Mouse (Mus musculus) G1E (cell line): ENCODE data around the gene Btg1. TPM values are rescaled to one million over a fixed set of nuclear protein-coding genes. Genes with fewer than 3 reads are reported as not detected.

ENCODE experiments used
- ATAC-seq: 2 replicates; pipeline ENCODE4 v1.8.0; 2016; ENCODE audit warnings: mild to moderate bottlenecking; ENCODE audit not compliant: insufficient number of reproducible peaks, poor library complexity, low FRiP score, severe bottlenecking; ENCODE audit errors: extremely low read depth
- DNase-seq: peaks from one replicate; pipeline ENCODE4 v3.0.0; 2012; ENCODE audit warnings: low spot score
- H3K27me3 ChIP-seq: 2 replicates; pipeline ENCODE4 v1.6.1; 2012; ENCODE audit warnings: mild to moderate bottlenecking, low read length, inconsistent platforms; ENCODE audit not compliant: insufficient read depth
- H3K36me3 ChIP-seq: replicated peaks from 2 replicates; pipeline ENCODE3; 2012; ENCODE audit warnings: mild to moderate bottlenecking, inconsistent platforms
- H3K4me1 ChIP-seq: 2 replicates; pipeline ENCODE4 v1.6.1; 2012; ENCODE audit warnings: low read depth, low read length, inconsistent platforms, mixed read lengths; ENCODE audit not compliant: insufficient read depth
- H3K4me3 ChIP-seq: 2 replicates; pipeline ENCODE4 v1.5.1; 2012; ENCODE audit warnings: low read depth, mild to moderate bottlenecking, inconsistent platforms, low read length, moderate library complexity, mixed read lengths
- H3K9me3 ChIP-seq: replicated peaks from 2 replicates; pipeline ENCODE4 v1.6.1; 2012; ENCODE audit warnings: inconsistent platforms
- CTCF ChIP-seq: IDR thresholded peaks from 2 replicates; pipeline ENCODE4 v1.5.1; 2012; ENCODE audit warnings: low read depth, low read length, inconsistent platforms, mixed read lengths
- GATA1 ChIP-seq: IDR thresholded peaks from 2 replicates; pipeline ENCODE4 v1.6.1; 2012; ENCODE audit warnings: borderline replicate concordance, low read length, inconsistent platforms, mixed read lengths
- GATA2 ChIP-seq: IDR thresholded peaks from 2 replicates; pipeline ENCODE4 v1.6.1; 2012; ENCODE audit warnings: low read depth, low read length, inconsistent platforms, borderline replicate concordance
- POLR2AphosphoS5 ChIP-seq: IDR thresholded peaks from 2 replicates; pipeline ENCODE4 v1.6.1; 2012; ENCODE audit warnings: low read depth, low read length, inconsistent platforms; ENCODE audit not compliant: insufficient replicate concordance
- TAL1 ChIP-seq: conservative IDR thresholded peaks from 2 replicates; pipeline ENCODE4 v1.6.1; 2012; ENCODE audit warnings: low read depth, low read length, inconsistent platforms, mixed read lengths
- polyA plus RNA-seq: library from polyadenylated mRNA; stranded (reverse); fragments of >175 nt; gene quantifications from 2 replicates; pipeline ENCODE4 v1.2.3, GENCODE M21; 2012
- total RNA-seq, 2 experiments: library from RNA; stranded (forward) in 1 of 2; stranded (reverse) in 1 of 2; fragments of 200-1000 nt in 1 of 2; fragments of >200 nt in 1 of 2; fragmentation: Nextera tagmentation in 1 of 2; gene quantifications; 2 replicates each; pipeline ENCODE4 v1.2.3; 2014 to 2017

Btg1 gene
- total and polyA plus RNA-seq, 3 experiments = 8.0 to 19.4 (median 11.0) TPM

- H3K36me3 ChIP-seq = no peaks in the 10 kb centered on the region
- no peak for TF ChIP-seq CTCF
- no peak for TF ChIP-seq POLR2AphosphoS5
- no peak for TF ChIP-seq GATA2
- TF ChIP-seq TAL1 = no peak
- no peak for TF ChIP-seq GATA1
- H3K4me1 ChIP-seq = no peaks in the 10 kb centered on the region
- H3K9me3 ChIP-seq = no peaks in the 10 kb centered on the region
- no peak for ATAC-seq
- H3K4me3 ChIP-seq = no peak overlapping the region
- no peaks in the 10 kb centered on the region for H3K27me3 ChIP-seq
- DNase-seq = no peak
Observed at GRCm38 (mm10) chr10:96605856-96606255, 10.9 kb upstream of the Btg1 start.

GRCm38 (mm10) chr10:96607617-96608185 is 9.1 kb upstream of the Btg1 start:
- TF ChIP-seq CTCF = no peak
- TF ChIP-seq GATA1 = no peak
- no peak overlapping the region for H3K4me3 ChIP-seq
- DNase-seq (no peak), ATAC-seq (no peak; the same call in 1 of the 2 replicates)
- H3K4me1 ChIP-seq = no peaks in the 10 kb centered on the region
- H3K9me3 ChIP-seq = no peaks in the 10 kb centered on the region
- no peaks in the 10 kb centered on the region for H3K36me3 ChIP-seq
- no peaks in the 10 kb centered on the region for H3K27me3 ChIP-seq

- DNase-seq (no peak), ATAC-seq (no peak)
- Histone ChIP-seq H3K4me3 (no peak overlapping the region), H3K4me1 (no peaks in the 10 kb centered on the region), H3K27me3 (no peaks in the 10 kb centered on the region), H3K9me3 (no peaks in the 10 kb centered on the region), H3K36me3 (no peaks in the 10 kb centered on the region)
- TF ChIP-seq GATA1 (no peak), POLR2AphosphoS5 (no peak), GATA2 (no peak), TAL1 (no peak), CTCF (no peak)
Observed at GRCm38 (mm10) chr10:96609356-96610345, 7.2 kb upstream of the Btg1 start.

GRCm38 (mm10) chr10:96616001-96616708 is 651 bp upstream of the Btg1 start:
- Histone ChIP-seq H3K9me3 (no peaks in the 10 kb centered on the region), H3K4me3 (peak overlapping the region; percentile 80), H3K27me3 (no peaks in the 10 kb centered on the region), H3K4me1 (peaks cover 19% of the 10 kb centered on the region), H3K36me3 (peaks cover 12% of the 10 kb centered on the region)
- TF ChIP-seq TAL1 (no peak), GATA1 (no peak), GATA2 (no peak), POLR2AphosphoS5 (no peak), CTCF (no peak)
- DNase-seq (no peak), ATAC-seq (no peak)

GRCm38 (mm10) chr10:96617221-96617950 is 580 bp downstream of the Btg1 start:
- peak overlapping the region; percentile 80 for H3K4me3 ChIP-seq
- ATAC-seq (no peak), DNase-seq (no peak)
- peaks cover 22% of the 10 kb centered on the region for H3K36me3 ChIP-seq
- no peaks in the 10 kb centered on the region for H3K27me3 ChIP-seq
- TF ChIP-seq GATA1 (no peak), POLR2AphosphoS5 (no peak), GATA2 (no peak), TAL1 (no peak), CTCF (no peak)
- H3K9me3 ChIP-seq = no peaks in the 10 kb centered on the region
- H3K4me1 ChIP-seq = peaks cover 25% of the 10 kb centered on the region

- DNase-seq = no peak
Observed at GRCm38 (mm10) chr10:96617951-96618575, 1.3 kb downstream of the Btg1 start.

More at GRCm38 (mm10) chr10:96617951-96618575, 1.3 kb downstream of the Btg1 start:
- Histone ChIP-seq H3K4me1 (peaks cover 25% of the 10 kb centered on the region), H3K36me3 (peaks cover 26% of the 10 kb centered on the region), H3K4me3 (peak overlapping the region; percentile 80), H3K27me3 (no peaks in the 10 kb centered on the region), H3K9me3 (no peaks in the 10 kb centered on the region)
- TF ChIP-seq CTCF = no peak
- TF ChIP-seq GATA2 = no peak
- no peak for TF ChIP-seq TAL1
- TF ChIP-seq POLR2AphosphoS5 = no peak
- no peak for TF ChIP-seq GATA1
- peak; percentile 52 for ATAC-seq
